Mouse (Mus musculus): ENCODE results near the gene Palm2.

GRCm38 (mm10) chr4:57592751-57593150, 158.7 kb downstream of the Palm2 start:
- TF ChIP-seq CTCF (IDR thresholded peaks at IDR 0.05; ENCODE audit: low read depth) (no peak), EP300 (optimal IDR thresholded peaks at IDR 0.05) (no peak)
